Mouse (Mus musculus): ENCODE data around the gene Pygm.

Pygm gene

GRCm38 (mm10) chr19:6352107-6352505, 32.1 kb upstream of the Pygm start:
- DNase-seq (ENCODE audit: low spot score in 2 of 2), result no peak

- no peak for DNase-seq (ENCODE audit: low spot score in 2 of 2)
These were observed 30.2 kb upstream of the Pygm start for GRCm38 (mm10) chr19:6354030-6354429.

- no peak for DNase-seq (ENCODE audit: low spot score in 2 of 2)
These were observed 22.9 kb upstream of the Pygm start for GRCm38 (mm10) chr19:6361291-6361690.

- no peak for DNase-seq (ENCODE audit: low spot score in 2 of 2)
These were observed 21.1 kb upstream of the Pygm start for GRCm38 (mm10) chr19:6363091-6363410.

- peak; percentile 100 for DNase-seq (ENCODE audit: low spot score in 2 of 2)
These were observed 20.6 kb upstream of the Pygm start, which contains the start of gene Sf1 for GRCm38 (mm10) chr19:6363411-6364240. Sf1 (plus strand) TSS chr19:6363690.

- peak; percentile 92 for DNase-seq (ENCODE audit: low spot score in 2 of 2)
These were observed 19.9 kb upstream of the Pygm start for GRCm38 (mm10) chr19:6364317-6364725.

GRCm38 (mm10) chr19:6364842-6365241, 19.4 kb upstream of the Pygm start:
- DNase-seq (ENCODE audit: low spot score in 2 of 2), result no peak

- DNase-seq (ENCODE audit: low spot score in 2 of 2), result no peak
These were observed 14.0 kb upstream of the Pygm start for GRCm38 (mm10) chr19:6370175-6370574.

- DNase-seq (ENCODE audit: low spot score in 2 of 2), result no peak
These were observed 11.8 kb upstream of the Pygm start for GRCm38 (mm10) chr19:6372433-6372832.

- peak; percentile 68 to 80 for DNase-seq (ENCODE audit: low spot score in 2 of 2)
These were observed 10.4 kb upstream of the Pygm start for GRCm38 (mm10) chr19:6373539-6374400.

- DNase-seq (ENCODE audit: low spot score in 2 of 2), result no peak
These were observed 9.6 kb upstream of the Pygm start for GRCm38 (mm10) chr19:6374571-6374970.

GRCm38 (mm10) chr19:6375423-6376254, 8.6 kb upstream of the Pygm start:
- no peak for DNase-seq (ENCODE audit: low spot score in 2 of 2)

GRCm38 (mm10) chr19:6376255-6376564, 8.0 kb upstream of the Pygm start:
- no peak for DNase-seq (ENCODE audit: low spot score in 2 of 2)

- DNase-seq (ENCODE audit: low spot score in 2 of 2), result no peak
These were observed 7.6 kb upstream of the Pygm start for GRCm38 (mm10) chr19:6376643-6377042.

- no peak for DNase-seq (ENCODE audit: low spot score in 2 of 2)
These were observed 6.7 kb upstream of the Pygm start for GRCm38 (mm10) chr19:6377327-6378040.

GRCm38 (mm10) chr19:6380411-6381166, 3.6 kb upstream of the Pygm start:
- no peak for DNase-seq (ENCODE audit: low spot score in 2 of 2)

- no peak for DNase-seq (ENCODE audit: low spot score in 2 of 2)
These were observed 3.0 kb upstream of the Pygm start for GRCm38 (mm10) chr19:6381238-6381637.

GRCm38 (mm10) chr19:6382323-6382924, 1.8 kb upstream of the Pygm start:
- no peak for DNase-seq (ENCODE audit: low spot score in 2 of 2)

- DNase-seq (ENCODE audit: low spot score in 2 of 2), result no peak
These were observed 729 bp upstream of the Pygm start for GRCm38 (mm10) chr19:6383470-6383869.

GRCm38 (mm10) chr19:6384954-6385353, 755 bp downstream of the Pygm start:
- no peak for DNase-seq (ENCODE audit: low spot score in 2 of 2)
